Mouse (Mus musculus): ENCODE data around the gene Irx5. TPM values are rescaled to one million over a fixed set of nuclear protein-coding genes. Genes with fewer than 3 reads are reported as not detected.
A peak's percentile ranks its signal among the peaks of the same experiment; 100 is the strongest.

The Irx5 gene
- polyA plus RNA-seq, 1 experiment from 2014 or later = not detected

GRCm38 (mm10) chr8:92358141-92358999, 945 bp downstream of the Irx5 start:
- ATAC-seq (ENCODE audit: low read depth) = no peak
- H3K27me3 ChIP-seq (ENCODE audit: control insufficient read depth, insufficient read depth, low read depth, low read length) = peaks cover 73% of the 10 kb centered on the region
- H3K4me1 ChIP-seq (ENCODE audit: control insufficient read depth, low read depth, low read length) = peaks cover 18% of the 10 kb centered on the region
- WGBS (ENCODE audit: insufficient replicate concordance) = under 1% methylated on average over 80 of the region's 80 CpGs
- no peak overlapping the region for H3K27ac ChIP-seq (ENCODE audit: low read length)
- H3K9ac ChIP-seq (ENCODE audit: low read depth, low read length) = no peak overlapping the region
- H3K36me3 ChIP-seq (ENCODE audit: control insufficient read depth, insufficient read depth) = no peaks in the 10 kb centered on the region
- peak overlapping the region; percentile 96 for H3K4me2 ChIP-seq (ENCODE audit: low read depth, low read length)
- H3K9me3 ChIP-seq (replicated peaks; ENCODE audit: control insufficient read depth, low read length) = no peaks in the 10 kb centered on the region
- peak overlapping the region; percentile 36 for H3K4me3 ChIP-seq (ENCODE audit: low read depth, low read length)

- peaks cover 18% of the 10 kb centered on the region for H3K4me1 ChIP-seq (ENCODE audit: control insufficient read depth, low read depth, low read length)
- H3K36me3 ChIP-seq (ENCODE audit: control insufficient read depth, insufficient read depth) = no peaks in the 10 kb centered on the region
- no peak overlapping the region for H3K4me3 ChIP-seq (ENCODE audit: low read depth, low read length)
- no peak overlapping the region for H3K9ac ChIP-seq (ENCODE audit: low read depth, low read length)
- peaks cover 78% of the 10 kb centered on the region for H3K27me3 ChIP-seq (ENCODE audit: control insufficient read depth, insufficient read depth, low read depth, low read length)
- H3K27ac ChIP-seq (ENCODE audit: low read length) = no peak overlapping the region
- WGBS (ENCODE audit: insufficient replicate concordance) = 3% methylated on average over 35 of the region's 35 CpGs
- no peaks in the 10 kb centered on the region for H3K9me3 ChIP-seq (replicated peaks; ENCODE audit: control insufficient read depth, low read length)
- no peak overlapping the region for H3K4me2 ChIP-seq (ENCODE audit: low read depth, low read length)
- ATAC-seq (ENCODE audit: low read depth) = no peak
Measured at GRCm38 (mm10) chr8:92359000-92359832, 1.8 kb downstream of the Irx5 start.

GRCm38 (mm10) chr8:92359833-92360082, 2.3 kb downstream of the Irx5 start:
- H3K4me3 ChIP-seq (ENCODE audit: low read depth, low read length) = 0 out of 2 replicates have a peak overlapping the region, but pooled peaks have one; percentile 6

GRCm38 (mm10) chr8:92360083-92360861, 2.8 kb downstream of the Irx5 start:
- Histone ChIP-seq H3K27ac (ENCODE audit: low read length) (no peak overlapping the region), H3K27me3 (ENCODE audit: control insufficient read depth, insufficient read depth, low read depth, low read length) (peaks cover 87% of the 10 kb centered on the region), H3K4me2 (ENCODE audit: low read depth, low read length) (no peak overlapping the region), H3K9ac (ENCODE audit: low read depth, low read length) (no peak overlapping the region), H3K4me1 (ENCODE audit: control insufficient read depth, low read depth, low read length) (peaks cover 18% of the 10 kb centered on the region), H3K36me3 (ENCODE audit: control insufficient read depth, insufficient read depth) (no peaks in the 10 kb centered on the region), H3K9me3 (replicated peaks; ENCODE audit: control insufficient read depth, low read length) (no peaks in the 10 kb centered on the region), H3K4me3 (ENCODE audit: low read depth, low read length) (0 out of 2 replicates have a peak overlapping the region, but pooled peaks have one; percentile 6)
- 1% methylated on average over 73 of the region's 77 CpGs for WGBS (ENCODE audit: insufficient replicate concordance)
- ATAC-seq (ENCODE audit: low read depth) = no peak

More at GRCm38 (mm10) chr8:92359833-92360082, 2.3 kb downstream of the Irx5 start:
- under 1% methylated on average over 21 of the region's 21 CpGs for WGBS (ENCODE audit: insufficient replicate concordance)
- no peak overlapping the region for H3K4me2 ChIP-seq (ENCODE audit: low read depth, low read length)
- H3K9me3 ChIP-seq (replicated peaks; ENCODE audit: control insufficient read depth, low read length) = no peaks in the 10 kb centered on the region
- no peaks in the 10 kb centered on the region for H3K36me3 ChIP-seq (ENCODE audit: control insufficient read depth, insufficient read depth)
- no peak for ATAC-seq (ENCODE audit: low read depth)
- no peak overlapping the region for H3K27ac ChIP-seq (ENCODE audit: low read length)
- H3K27me3 ChIP-seq (ENCODE audit: control insufficient read depth, insufficient read depth, low read depth, low read length) = peaks cover 81% of the 10 kb centered on the region
- H3K9ac ChIP-seq (ENCODE audit: low read depth, low read length) = no peak overlapping the region
- peaks cover 18% of the 10 kb centered on the region for H3K4me1 ChIP-seq (ENCODE audit: control insufficient read depth, low read depth, low read length)

- H3K36me3 ChIP-seq (ENCODE audit: control insufficient read depth, insufficient read depth) = no peaks in the 10 kb centered on the region
- no peak overlapping the region for H3K27ac ChIP-seq (ENCODE audit: low read length)
- no peaks in the 10 kb centered on the region for H3K9me3 ChIP-seq (replicated peaks; ENCODE audit: control insufficient read depth, low read length)
- H3K9ac ChIP-seq (ENCODE audit: low read depth, low read length) = no peak overlapping the region
- peaks cover 12% of the 10 kb centered on the region for H3K4me1 ChIP-seq (ENCODE audit: control insufficient read depth, low read depth, low read length)
- H3K4me2 ChIP-seq (ENCODE audit: low read depth, low read length) = no peak overlapping the region
- WGBS (ENCODE audit: insufficient replicate concordance) = 4% methylated on average over 25 of the region's 25 CpGs
- peaks cover 95% of the 10 kb centered on the region for H3K27me3 ChIP-seq (ENCODE audit: control insufficient read depth, insufficient read depth, low read depth, low read length)
- ATAC-seq (ENCODE audit: low read depth) = no peak
- H3K4me3 ChIP-seq (ENCODE audit: low read depth, low read length) = no peak overlapping the region
Measured at GRCm38 (mm10) chr8:92361546-92362351, 4.3 kb downstream of the Irx5 start.

- peaks cover 6% of the 10 kb centered on the region for H3K4me1 ChIP-seq (ENCODE audit: control insufficient read depth, low read depth, low read length)
- WGBS (ENCODE audit: insufficient replicate concordance) = 4% methylated on average over 15 of the region's 15 CpGs
- no peak overlapping the region for H3K4me2 ChIP-seq (ENCODE audit: low read depth, low read length)
- H3K4me3 ChIP-seq (ENCODE audit: low read depth, low read length) = no peak overlapping the region
- H3K27me3 ChIP-seq (ENCODE audit: control insufficient read depth, insufficient read depth, low read depth, low read length) = peaks cover 95% of the 10 kb centered on the region
- ATAC-seq (ENCODE audit: low read depth) = no peak
- no peaks in the 10 kb centered on the region for H3K36me3 ChIP-seq (ENCODE audit: control insufficient read depth, insufficient read depth)
- no peak overlapping the region for H3K27ac ChIP-seq (ENCODE audit: low read length)
- H3K9me3 ChIP-seq (replicated peaks; ENCODE audit: control insufficient read depth, low read length) = no peaks in the 10 kb centered on the region
- H3K9ac ChIP-seq (ENCODE audit: low read depth, low read length) = no peak overlapping the region
Measured at GRCm38 (mm10) chr8:92362396-92363115, 5.1 kb downstream of the Irx5 start.

- Histone ChIP-seq H3K9me3 (replicated peaks; ENCODE audit: control insufficient read depth, low read length) (no peaks in the 10 kb centered on the region), H3K36me3 (ENCODE audit: control insufficient read depth, insufficient read depth) (no peaks in the 10 kb centered on the region), H3K9ac (ENCODE audit: low read depth, low read length) (no peak overlapping the region), H3K27me3 (ENCODE audit: control insufficient read depth, insufficient read depth, low read depth, low read length) (peaks cover 95% of the 10 kb centered on the region), H3K4me1 (ENCODE audit: control insufficient read depth, low read depth, low read length) (no peaks in the 10 kb centered on the region; the same call in 1 of the 2 replicates), H3K27ac (ENCODE audit: low read length) (no peak overlapping the region), H3K4me2 (ENCODE audit: low read depth, low read length) (no peak overlapping the region), H3K4me3 (ENCODE audit: low read depth, low read length) (no peak overlapping the region)
- ATAC-seq (ENCODE audit: low read depth) = no peak
- 2% methylated on average over 45 of the region's 45 CpGs for whole genome bisulfite sequencing (ENCODE audit: insufficient replicate concordance)
Measured at GRCm38 (mm10) chr8:92363217-92364147, 6.1 kb downstream of the Irx5 start.
